20 mouse cellular contexts compared by ENCODE assay signal in genomic region chr10:43001433-43001832, GRCm38 (mm10).
A peak's percentile ranks its signal among the peaks of the same experiment; 100 is the strongest.
DNase-seq lines count a peak whose midpoint lies in the region; ATAC-seq lines count a peak whose summit lies in the region.
"Had no signal": no experiment of that assay in that cellular context is flagged by ENCODE, and none has a peak within 500 bp of the region (broad histone marks: within the 10 kb centered on the region; RNA-seq: fewer than 3 reads in every experiment).

No protein-coding gene starts in this region.

- H3K27me3 ChIP-seq in kidney, embryonic 16.5 days (ENCODE audit: insufficient read depth, low read length): no peaks in the 10 kb centered on the region
- peaks cover 4% of the 10 kb centered on the region; the same call in 1 of the 2 replicates for H3K27me3 ChIP-seq in embryonic facial prominence, embryonic 10.5 days (replicated peaks; ENCODE audit: low read depth, poor library complexity, severe bottlenecking)
- H3K27me3 ChIP-seq in limb, embryonic 10.5 days (ENCODE audit: low read depth, poor library complexity, severe bottlenecking): no peaks in the 10 kb centered on the region
- H3K27me3 ChIP-seq: embryonic facial prominence, embryonic 13.5 days; forebrain, embryonic 13.5 days; hindbrain, embryonic 15.5 days had no signal

- H3K4me1 ChIP-seq in kidney, embryonic 16.5 days (ENCODE audit: insufficient read depth, low read length): peaks cover 25% of the 10 kb centered on the region; the same call in 1 of the 2 replicates
- H3K4me1 ChIP-seq in embryonic facial prominence, embryonic 10.5 days: peaks cover 55% of the 10 kb centered on the region
- H3K4me1 ChIP-seq in limb, embryonic 10.5 days: peaks cover 45% of the 10 kb centered on the region

- intact Hi-C loops in heart, postnatal 14 days (cut with DNase I): loop anchor here (10.0 kb wide), 1 partner anchor 373 kb away; no protein-coding TSS in a partner anchor

- no peak overlapping the region; the same call in 1 of the 2 replicates for H3K9ac ChIP-seq in kidney, embryonic 16.5 days (replicated peaks; ENCODE audit: low read length)
- H3K9ac ChIP-seq: embryonic facial prominence, embryonic 13.5 days; forebrain, embryonic 13.5 days; forebrain, postnatal 0 days; hindbrain, embryonic 15.5 days had no signal

- 52% methylated on average over 3 of the region's 3 CpGs for WGBS in kidney, embryonic 16.5 days
- 78% methylated on average over 3 of the region's 3 CpGs for WGBS in embryonic facial prominence, embryonic 10.5 days
- WGBS in limb, embryonic 10.5 days: 77% methylated on average over 3 of the region's 3 CpGs

- H3K36me3 ChIP-seq in kidney, embryonic 16.5 days (ENCODE audit: insufficient read depth, low read length): no peaks in the 10 kb centered on the region
- 0 out of 2 replicates have a peak, but pooled peaks cover 5% of the 10 kb centered on the region for H3K36me3 ChIP-seq in embryonic facial prominence, embryonic 10.5 days (replicated peaks)
- peaks cover 7% of the 10 kb centered on the region; the same call in 1 of the 2 replicates for H3K36me3 ChIP-seq in limb, embryonic 10.5 days
- H3K36me3 ChIP-seq: embryonic facial prominence, embryonic 13.5 days; hindbrain, embryonic 15.5 days had no signal

- peak; percentile 74 for DNase-seq in heart, adult 11 months
- DNase-seq in heart, postnatal 14 days: no peak
- DNase-seq in kidney, postnatal 25 days: no peak
- no peak for DNase-seq in embryonic facial prominence, embryonic 10.5 days (ENCODE audit: low spot score)
- DNase-seq in limb, embryonic 10.5 days (ENCODE audit: low spot score): no peak
- DNase-seq: adrenal gland, adult 2 months; adrenal gland, postnatal 14 days; cerebellum, adult 11 months; cerebellum, adult 2 months; cerebellum, adult 9-11 months; cerebellum, postnatal 25 days; forebrain, postnatal 0 days; gastrocnemius, postnatal 10 days; gastrocnemius, postnatal 36 days; heart, postnatal 36 days had no signal

- H3K4me3 ChIP-seq in kidney, embryonic 16.5 days (ENCODE audit: low read length): no peak overlapping the region
- H3K4me3 ChIP-seq in embryonic facial prominence, embryonic 10.5 days: no peak overlapping the region
- no peak overlapping the region for H3K4me3 ChIP-seq in limb, embryonic 10.5 days
- H3K4me3 ChIP-seq: erythroblast, embryonic 14.5 days; forebrain, embryonic 13.5 days; hindbrain, embryonic 15.5 days had no signal

- no peak for ATAC-seq in kidney, embryonic 16.5 days (ENCODE audit: low FRiP score, low TSS enrichment)
- ATAC-seq: forebrain, embryonic 13.5 days; forebrain, postnatal 0 days had no signal

- H3K9me3 ChIP-seq in kidney, embryonic 16.5 days (ENCODE audit: low read length): no peaks in the 10 kb centered on the region
- no peaks in the 10 kb centered on the region for H3K9me3 ChIP-seq in embryonic facial prominence, embryonic 10.5 days
- H3K9me3 ChIP-seq in limb, embryonic 10.5 days (replicated peaks): no peaks in the 10 kb centered on the region
- H3K9me3 ChIP-seq: embryonic facial prominence, embryonic 13.5 days; forebrain, embryonic 13.5 days; hindbrain, embryonic 15.5 days had no signal

- H3K27ac ChIP-seq in kidney, embryonic 16.5 days (ENCODE audit: low read length): peak overlapping the region; percentile 65
- peak overlapping the region; percentile 87 for H3K27ac ChIP-seq in embryonic facial prominence, embryonic 10.5 days (replicated peaks)
- H3K27ac ChIP-seq in limb, embryonic 10.5 days: peak overlapping the region; percentile 88
- H3K27ac ChIP-seq: forebrain, embryonic 13.5 days; hindbrain, embryonic 15.5 days had no signal

- no peak overlapping the region for H3K4me2 ChIP-seq in kidney, embryonic 16.5 days (replicated peaks; ENCODE audit: low read depth, low read length)
